Mouse (Mus musculus): ENCODE measurements around the gene Rhobtb1.
A peak's percentile ranks its signal among the peaks of the same experiment; 100 is the strongest.

Rhobtb1 gene

DNA sequence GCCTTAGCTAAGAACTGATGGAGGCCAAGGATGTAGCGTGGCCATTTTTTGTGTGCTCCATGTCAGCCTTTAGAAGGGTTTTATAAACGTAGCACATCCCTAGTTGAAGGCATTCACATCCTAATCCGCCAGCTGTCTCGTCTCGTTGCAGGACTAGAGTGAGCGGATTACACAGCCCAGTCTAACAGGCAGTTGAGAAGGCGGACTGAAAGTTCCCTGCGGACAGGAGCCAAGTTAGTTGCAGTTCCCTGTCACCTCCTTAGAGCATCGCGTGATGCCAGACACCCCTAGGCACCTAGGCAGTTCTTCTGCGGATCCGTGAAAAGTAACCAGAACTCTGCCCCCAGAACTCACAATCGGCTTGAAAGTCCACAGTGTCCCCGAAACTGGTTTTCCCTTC lies 60.7 kb downstream of the Rhobtb1 start:
- DNase-seq = peak; percentile 65

DNA sequence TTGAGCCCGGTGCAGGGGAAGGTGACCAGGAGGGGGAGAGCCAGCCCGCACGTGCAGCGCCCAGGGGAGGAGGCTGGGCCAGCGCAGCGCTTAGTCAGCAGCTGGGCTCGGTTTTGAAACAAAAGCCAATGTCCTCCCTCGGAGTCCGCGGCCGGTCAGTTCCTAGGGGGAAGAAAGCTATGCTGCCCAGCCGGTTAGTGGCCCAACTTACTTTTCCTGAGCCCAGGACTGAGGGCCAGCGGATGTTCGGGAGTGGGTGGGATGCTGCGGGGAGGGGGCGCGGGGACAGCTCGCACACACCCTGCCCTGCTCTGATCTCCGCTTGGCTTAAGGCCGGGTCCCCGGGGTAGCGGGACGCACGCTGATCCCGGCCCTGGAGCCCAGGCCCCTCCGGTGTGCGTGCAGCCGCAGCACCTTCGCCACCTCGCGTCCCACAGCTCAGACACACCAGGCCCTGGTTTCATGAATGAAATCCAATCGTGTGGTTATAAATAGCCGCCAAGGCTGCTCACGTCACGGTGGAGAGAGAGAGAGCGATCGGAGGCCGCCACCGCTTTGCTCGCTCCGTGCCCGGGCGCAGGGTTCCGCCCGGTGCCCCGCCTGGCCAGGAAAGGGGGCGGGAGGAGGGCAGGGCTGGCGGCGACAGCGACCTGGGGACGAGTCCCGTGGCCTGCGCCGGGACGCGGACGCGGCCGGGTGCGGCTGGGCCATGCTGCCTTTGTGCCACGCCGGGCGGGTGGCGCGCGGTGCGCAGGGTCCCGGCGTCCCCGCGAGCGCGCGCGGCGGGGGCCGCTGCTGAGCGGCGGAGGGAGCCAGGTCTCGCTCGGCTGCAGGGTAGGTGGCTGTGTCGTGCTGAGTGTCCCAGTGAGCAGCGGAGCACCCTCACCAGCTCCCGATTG lies 61.6 kb downstream of the Rhobtb1 start, which contains the start of gene A930033H14Rik:
Gene A930033H14Rik, minus strand, starts transcription at position 557 of the 899 bp plus-strand sequence.
- peak; percentile 87 for DNase-seq

DNA sequence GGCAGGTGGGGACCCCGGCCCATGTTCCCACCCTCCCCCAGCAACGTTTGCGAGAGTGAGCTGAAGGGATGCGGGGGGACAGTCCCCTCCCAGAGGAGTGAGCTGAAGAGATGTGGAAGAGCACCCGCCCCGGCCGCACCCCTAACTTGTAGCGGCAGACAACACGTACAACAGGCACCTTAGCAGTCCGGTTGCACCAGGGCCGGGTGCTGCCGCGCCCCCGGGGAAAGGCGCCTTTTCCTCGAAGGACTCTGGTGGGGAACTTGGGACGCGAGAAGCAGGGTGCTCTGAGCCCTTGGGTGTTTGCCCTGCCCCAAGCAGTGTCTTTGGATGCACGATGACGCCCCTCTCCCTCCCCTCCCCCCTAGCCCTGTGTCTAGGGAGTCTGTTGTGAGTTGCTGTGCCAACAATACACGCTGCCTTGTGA lies 62.2 kb downstream of the Rhobtb1 start:
- DNase-seq = peak; percentile 70

DNA sequence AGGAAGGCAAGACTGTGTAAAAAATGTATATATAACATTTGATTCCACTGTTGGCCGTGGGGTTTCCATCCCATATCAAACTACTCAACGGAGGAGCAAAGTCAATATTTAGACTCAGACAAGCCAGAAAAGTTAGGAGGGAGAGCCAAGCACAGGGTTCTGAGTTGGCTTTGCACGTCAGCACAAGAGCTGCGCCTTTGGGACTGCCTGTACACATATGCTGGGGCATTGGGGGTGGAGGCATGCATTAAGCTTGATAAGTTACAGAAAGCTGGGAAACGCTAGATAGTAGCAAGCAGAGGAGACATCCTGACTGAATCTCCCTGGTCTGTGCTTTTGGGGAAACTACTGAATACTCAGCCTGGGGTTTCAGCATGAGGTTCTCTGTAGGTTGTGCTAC lies 62.8 kb downstream of the Rhobtb1 start:
- DNase-seq = peak; percentile 30

DNA sequence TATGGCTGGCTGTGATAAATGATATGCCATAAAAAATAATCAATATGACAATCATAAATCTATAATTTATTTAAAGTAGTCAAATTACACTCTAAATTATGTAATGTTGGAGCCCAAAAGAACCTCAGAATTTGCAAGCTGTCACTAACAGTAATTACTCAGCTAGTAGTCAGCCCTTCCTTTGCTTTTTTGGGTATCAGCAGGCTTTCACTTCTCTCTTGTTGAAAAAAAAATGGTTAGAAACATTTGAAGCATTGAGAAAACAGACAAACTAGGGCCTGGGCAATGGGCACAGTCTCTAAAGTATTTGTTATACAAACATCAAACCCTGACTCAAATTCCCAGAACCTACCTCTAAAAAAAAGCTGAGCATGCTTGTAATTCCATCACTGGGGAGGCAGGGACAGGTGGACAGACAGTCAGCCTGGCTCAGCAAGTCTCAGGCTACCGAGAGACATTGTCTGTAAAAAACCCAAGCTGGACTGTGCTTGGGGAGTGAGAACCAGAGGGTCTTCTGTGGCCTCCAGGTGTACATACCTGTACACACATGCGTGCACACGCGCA lies 66.0 kb downstream of the Rhobtb1 start:
- no peak for DNase-seq

DNA sequence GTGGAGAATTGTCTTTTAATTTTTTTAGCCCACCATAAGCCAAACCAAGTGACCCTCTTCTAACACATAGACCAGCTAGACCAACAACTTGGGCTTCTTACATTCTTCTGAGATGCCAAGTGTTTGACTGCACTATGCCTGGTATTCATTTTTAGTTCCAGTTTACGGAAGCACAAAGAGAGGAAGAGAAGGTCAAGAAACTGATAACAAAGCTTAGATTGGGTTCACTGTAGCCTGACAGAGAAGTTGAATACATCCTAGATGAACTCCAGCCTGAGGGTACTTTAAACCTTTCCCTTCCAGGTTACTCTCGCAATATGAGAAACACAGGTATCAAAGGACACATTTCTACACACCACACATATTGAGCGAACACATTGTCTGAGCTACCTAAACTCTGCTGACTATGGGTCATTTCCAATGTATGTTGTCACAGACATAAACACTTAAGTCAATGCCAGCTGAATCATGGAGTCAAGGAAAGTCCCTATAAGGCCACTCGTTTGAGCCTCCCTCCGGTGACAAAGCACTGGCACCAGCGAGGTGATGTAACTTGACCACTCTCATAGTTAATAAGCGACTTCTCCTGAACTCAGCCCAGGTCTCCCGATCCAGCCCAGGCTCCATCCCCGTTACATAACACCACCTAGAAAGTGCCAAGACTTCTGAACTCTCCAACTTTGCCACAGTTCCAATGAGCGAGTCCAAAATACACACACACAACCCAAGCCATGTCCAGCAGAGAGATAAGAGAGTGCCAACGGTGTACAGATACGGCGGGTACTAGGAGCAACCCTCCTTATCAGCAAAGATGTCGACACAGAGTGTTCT lies 67.4 kb downstream of the Rhobtb1 start:
- DNase-seq = no peak

DNA sequence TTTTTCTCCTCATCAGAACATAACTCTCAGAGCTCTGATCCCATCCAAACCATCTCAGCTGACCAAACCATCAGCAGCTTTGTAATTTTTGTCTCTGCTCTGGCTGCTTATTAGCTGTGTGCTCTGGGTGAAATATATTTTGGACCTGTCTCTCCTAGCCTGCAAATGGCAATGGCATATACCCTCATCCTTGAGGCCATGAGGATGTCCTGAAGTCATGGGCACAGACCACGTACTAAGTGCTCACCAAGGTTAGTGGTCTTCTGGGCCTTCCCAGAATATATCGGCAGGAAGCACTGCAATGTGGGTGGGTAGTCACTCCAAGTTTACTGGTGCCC lies 68.0 kb downstream of the Rhobtb1 start:
- no peak for DNase-seq

DNA sequence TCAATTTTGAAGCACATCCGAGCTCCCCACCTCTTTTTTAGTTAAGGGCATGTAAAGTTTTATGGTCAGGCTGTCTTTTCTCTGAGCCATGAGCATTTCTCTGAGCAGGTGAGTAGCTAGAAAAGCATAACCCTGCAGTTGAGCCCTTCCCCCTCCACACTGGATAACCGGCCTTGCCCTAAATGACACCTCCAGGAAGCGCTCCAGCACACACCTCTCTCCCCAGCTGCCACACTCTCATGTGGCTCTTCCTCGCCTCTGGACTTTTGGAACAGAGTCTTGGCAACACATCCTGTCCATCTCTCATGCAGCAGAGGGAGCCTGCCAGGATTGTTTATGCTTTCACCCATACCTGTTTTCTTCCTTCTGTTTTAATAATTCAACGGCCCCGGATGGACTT lies 69.1 kb downstream of the Rhobtb1 start:
- no peak for DNase-seq

DNA sequence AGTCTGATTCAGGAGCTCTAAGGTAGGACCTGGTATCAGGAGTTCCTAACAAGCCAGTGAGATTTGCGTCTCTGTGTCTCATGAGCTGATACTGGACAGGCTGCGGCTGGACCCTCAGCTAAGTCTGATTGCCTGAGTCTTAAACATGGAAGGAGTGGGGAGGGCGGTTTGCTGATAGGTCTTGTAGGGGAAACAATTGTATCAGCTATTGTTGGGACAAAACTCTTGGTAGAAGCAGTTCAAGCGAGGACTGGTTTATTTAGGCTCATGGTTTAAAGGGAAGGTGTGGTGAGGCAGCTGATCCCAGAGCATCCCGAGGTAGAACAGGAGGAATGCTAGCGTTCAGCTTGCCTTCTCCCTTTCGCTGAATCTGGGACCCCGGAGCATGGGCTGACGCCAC lies 69.9 kb downstream of the Rhobtb1 start:
- DNase-seq = no peak

DNA sequence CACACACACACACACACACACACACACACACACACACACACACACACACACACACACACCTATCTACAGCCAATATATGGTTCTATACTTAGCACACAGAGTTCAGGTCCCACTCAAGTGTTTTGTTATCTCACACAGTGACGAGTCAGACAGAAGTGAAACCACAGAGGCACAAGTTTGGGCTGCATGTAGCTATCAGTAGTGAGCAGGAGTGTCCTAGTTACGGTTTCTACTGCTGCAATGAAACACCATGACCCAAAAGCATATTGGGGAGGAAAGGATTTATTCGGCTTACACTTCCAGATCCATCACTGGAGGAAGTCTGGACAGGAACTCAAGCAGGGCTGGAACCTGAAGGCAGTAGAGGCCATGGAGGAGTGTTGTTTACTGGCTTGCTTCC lies 70.7 kb downstream of the Rhobtb1 start:
- no peak for DNase-seq

DNA sequence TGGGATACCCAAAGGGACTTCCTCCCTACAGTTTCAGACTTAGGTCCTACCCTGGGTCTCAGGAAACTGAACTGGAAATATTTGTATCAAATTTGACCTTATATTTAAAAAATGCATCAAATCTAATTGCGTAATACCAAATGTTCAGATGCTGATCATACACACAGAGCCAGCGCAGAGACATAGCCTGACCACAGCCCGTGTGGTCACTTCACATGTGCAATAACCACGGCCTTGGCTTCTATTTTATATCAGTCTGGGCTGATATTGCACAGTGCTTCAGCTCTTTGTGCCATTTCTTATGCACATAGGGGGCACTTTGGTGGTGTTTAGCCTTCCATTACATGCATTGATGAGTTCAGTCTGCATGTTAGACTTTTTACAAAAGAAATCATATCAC lies 72.0 kb downstream of the Rhobtb1 start:
- no peak for DNase-seq

DNA sequence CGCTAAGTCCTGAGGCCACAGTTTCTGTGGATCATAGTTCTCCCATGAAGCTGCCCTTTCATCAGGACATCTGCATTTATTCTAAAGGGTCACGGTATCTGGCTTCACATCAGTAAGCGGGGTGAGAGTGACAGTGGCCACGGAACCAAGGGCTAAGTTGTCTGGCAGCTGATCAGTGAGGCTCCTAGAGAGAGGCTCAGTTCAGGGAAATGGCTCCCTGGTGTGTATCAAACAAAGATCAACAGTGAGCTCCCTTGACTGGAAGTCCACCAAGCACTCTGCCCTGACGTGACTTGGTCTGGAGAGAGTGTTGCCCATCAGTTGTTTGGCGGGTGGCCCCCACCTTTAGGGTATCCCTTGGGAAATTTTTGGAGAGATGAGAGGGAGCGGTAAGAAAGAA lies 73.0 kb downstream of the Rhobtb1 start:
- no peak for DNase-seq

DNA sequence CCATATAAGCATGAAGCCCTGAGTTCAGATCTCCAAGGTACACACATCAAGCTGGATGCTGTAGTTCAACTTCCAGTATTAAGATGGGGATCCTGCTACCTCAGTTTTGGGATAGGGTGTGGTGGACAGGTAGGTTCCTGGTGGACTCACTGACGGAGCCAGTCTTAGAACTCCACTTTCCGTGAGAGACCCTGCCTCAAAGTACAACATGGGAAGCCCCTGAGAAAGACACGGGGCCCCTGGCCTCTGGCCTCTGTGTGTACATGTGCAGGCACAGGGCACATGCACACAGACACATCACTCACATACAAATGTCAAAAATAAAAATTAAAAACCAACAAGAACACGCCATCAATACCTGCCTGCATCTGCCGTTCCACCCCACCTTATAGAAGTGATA lies 74.2 kb downstream of the Rhobtb1 start:
- no peak for DNase-seq

DNA sequence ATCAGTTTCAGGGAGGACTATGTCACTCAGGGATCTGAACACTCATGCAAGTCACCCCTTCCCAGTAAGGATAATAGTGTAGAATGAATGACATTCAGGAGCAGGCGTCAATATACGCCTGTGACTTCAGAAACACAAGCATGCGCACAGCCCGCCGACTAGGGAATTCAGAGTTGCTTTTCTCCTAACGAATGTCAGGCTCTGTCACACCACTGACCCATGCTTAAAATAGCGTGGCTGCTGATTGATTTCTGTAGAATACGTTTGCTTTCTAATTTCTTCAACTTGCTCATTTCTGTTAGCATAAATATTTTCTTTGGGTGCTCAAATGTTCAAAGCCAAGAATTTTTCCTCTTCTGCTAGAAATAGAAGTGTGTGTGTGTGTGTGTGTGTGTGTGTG lies 74.7 kb downstream of the Rhobtb1 start:
- no peak for DNase-seq

DNA sequence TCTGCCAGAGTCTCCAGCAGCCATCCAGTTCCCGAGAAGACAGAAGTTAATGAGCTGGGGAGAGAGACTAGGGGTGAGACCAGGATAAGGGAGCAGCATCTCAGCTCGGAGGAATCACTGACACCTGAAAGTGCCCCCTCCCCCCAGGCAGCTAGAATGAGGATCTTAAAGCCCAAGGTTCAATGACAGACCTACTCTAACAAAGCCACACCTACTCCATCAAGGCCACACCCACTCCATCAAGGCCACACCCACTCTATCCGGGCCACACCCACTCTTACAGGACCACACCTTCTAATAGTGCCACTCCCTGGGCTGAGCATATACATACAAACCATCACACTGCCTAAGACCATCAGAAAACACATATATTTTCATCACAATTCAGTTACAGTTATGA lies 86.0 kb downstream of the Rhobtb1 start:
- DNase-seq = no peak

DNA sequence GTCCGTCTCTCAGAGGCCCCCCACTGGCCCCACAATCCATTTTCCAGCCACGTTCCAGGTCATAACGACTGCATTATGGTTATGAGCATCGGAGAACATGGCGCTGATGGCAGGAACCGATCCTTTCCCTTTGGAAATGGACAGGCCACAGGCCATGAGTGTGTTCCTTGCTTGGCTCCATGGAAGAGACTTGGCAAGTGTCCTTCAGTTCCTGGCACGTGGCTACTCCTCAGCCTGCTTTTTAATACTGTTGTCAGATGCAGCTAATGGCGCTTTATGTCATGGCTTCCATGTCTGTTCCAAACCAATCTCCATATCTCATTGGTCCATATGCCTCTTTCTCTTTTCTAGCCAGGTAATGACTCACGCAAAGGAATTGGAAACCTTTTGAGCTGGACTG lies 86.5 kb downstream of the Rhobtb1 start:
- no peak for DNase-seq

DNA sequence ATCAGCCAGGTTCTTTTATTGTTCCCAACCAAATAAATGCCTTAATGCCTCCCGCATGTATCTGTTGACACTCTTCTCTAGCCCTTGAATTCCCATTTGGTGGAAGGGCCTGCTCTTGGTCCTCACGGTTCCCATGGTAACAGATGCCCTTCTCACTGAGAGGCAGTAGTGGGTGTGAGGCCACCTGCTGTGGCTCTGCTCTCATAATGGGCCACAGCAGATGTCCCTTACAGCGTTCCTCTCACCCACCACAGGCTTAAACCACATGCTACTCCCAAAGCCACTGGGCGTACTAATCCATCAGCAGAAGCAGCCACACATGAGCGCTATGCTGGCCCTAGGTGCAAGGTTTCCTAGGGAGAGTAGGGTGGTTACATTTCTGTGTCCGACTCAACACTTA lies 87.1 kb downstream of the Rhobtb1 start:
- DNase-seq = peak; percentile 25

DNA sequence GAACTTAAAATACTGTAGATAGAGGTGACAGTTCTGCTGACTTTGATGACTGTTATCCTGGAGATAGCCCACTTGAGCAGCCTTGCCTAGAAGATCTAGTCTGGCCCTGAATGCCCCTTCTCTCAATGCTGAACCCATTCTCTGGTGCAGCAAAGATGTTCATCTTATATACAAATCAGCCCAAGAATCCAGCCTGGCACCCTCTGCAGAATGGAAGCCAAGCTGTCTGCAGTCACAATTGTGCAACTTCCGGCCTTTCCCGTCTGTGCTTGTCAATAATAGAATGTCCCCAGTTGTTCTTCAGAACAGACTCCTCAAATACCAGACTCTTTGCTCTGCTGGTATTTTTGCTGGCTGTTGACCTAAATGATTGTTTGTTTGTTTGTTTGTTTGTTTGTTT lies 89.3 kb downstream of the Rhobtb1 start:
- no peak for DNase-seq

DNA sequence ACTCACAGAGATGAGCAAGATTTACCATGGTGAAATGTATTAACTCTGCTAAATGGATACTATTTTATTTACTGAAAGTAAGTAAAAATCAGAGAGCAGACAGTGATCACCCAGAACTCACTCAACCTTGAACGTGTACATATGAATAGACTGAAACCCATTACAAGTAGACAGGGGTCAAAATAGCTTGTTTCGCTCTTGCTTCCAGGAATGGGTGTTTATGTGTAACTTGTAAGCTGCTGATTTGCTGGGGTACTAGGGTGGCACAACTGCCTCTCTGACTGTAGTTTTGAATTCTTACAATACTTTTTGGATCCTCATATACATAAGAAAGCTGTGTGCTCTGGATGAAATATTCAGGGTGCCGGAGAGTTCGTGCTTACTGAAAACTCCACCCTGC lies 93.9 kb downstream of the Rhobtb1 start:
- DNase-seq = no peak

DNA sequence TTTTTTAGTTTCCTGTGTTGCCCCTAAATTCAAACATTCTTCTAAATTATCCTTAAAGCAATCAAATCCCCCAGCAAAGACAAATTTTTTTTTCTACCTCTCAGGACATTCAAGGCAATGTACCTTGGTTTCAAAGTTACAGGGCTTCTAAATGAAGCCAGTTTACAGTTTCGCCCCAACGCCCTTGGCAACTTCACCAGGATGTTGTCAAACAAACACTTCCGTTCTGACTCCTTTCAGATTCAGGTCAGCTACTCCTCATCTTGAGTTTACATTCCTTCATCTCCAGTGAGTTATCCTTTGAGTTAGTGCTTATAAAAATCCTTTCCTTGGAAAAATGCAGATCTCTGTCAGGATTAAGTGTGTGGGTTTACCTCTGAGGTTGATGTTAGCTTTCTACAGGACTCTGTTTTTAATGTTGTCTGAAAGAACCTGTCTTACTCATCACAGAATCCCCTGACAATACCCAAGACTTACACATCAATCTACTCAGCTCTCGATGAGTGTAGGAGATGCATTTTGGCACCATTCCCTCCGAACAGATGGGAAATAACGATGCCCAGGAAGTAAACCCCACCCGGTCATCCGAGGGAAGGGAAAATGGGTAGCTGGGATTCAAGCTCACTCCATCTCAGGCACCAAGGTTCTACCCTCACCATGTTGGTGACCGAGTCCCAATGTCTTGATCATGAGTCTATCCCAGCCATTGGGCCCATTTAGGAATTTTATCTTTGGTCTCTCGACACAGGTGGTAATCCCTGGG lies 94.9 kb downstream of the Rhobtb1 start:
- no peak for DNase-seq

DNA sequence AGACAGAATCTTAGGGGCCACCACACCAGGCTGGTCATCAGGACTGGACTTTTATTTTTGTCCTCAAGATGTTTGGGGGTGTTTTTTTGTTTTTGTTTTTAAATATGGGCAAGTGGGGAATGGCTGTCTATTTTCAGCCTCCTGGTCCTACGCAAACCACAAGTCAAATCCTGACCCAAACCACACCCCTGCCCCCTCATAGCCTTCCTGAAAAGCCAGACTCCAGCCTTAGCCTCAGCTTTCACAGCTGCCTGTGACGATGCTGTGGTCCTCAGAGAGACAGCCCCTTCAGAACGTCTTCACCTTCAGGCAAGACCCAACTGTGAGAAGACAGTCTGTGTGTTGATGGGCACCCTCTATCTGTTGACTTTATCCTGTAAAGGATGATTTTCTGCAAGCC lies 95.5 kb downstream of the Rhobtb1 start:
- no peak for DNase-seq

DNA sequence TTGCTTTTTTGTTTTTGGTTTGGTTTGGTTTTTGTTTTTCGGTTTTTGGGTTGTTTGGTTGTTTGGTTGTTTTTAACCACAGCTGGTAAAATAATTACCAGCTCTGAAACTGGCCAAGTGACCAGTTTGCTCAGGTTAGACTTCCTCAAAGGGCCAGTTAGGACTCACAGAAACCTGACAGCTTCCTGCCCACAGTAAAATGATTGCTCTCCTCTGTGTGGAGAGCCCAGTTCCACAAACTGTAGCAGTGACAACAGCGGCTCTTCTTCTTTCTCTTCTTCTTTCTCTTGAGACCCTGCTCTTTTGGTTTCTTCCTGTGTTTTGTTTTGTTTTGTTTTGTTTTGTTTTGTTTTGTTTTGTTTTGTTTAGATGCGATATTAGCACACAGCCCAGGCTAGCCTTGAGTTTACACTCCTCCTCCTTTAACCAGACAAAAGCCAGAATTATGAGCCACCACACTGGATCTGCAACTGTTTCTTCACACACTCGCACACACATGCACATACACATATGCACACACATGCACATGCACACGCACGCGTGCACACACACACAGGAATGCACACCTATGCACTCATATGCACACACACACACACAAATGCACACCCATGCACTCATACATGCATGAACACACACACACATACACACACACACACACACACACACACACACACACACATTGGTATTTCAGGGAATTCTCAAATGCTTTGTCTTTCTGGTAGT lies 96.2 kb downstream of the Rhobtb1 start:
- DNase-seq = no peak
